Mouse (Mus musculus) erythroblast, embryonic 14.5 days (primary cell): ENCODE results near the gene Zfp513.

Experiments used
- GATA1 ChIP-seq: IDR thresholded peaks from 2 replicates; pipeline ENCODE4 v1.6.1; 2012; ENCODE audit warnings: low read length, inconsistent platforms, mixed read lengths
- TAL1 ChIP-seq: IDR thresholded peaks from 3 replicates; pipeline ENCODE4 v1.6.1; 2012; ENCODE audit warnings: low read length, inconsistent platforms, mixed read lengths

DNA sequence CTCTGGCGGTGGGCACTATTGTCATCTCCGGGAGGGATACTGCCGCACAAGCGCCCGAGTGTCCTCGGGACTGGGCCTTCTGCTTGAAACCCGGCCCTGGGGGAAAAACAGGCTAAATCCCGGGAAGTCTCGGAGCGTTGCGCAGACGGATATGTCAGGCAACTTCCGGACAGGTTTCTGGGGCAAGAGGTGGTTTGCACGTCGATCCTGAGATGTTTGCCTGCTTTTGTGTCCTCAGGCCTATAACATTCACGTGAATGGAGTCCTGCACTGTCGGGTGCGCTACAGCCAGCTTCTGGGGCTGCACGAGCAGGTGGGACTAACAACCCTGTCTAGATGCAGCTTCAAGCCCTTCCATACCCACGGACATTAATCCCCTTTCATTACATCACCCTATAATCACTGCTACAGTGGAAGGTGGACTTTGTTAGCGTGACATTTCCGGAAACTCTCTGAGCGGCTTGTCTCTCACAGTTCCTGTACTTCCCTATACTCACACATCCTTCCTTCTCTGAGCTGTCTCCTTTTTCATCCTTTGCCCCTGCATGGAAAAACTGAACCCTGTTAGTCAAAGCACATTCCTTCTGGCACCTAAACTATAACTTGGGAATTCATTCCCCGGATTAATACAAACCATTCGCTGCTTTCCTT lies 8.3 kb downstream of the Zfp513 start:
- TF ChIP-seq TAL1 (no peak), GATA1 (no peak)
